Mouse (Mus musculus): ENCODE results near the gene Hspa12a. TPM values are rescaled to one million over a fixed set of nuclear protein-coding genes. Genes with fewer than 3 reads are reported as not detected.

Gene Hspa12a
- polyA plus RNA-seq, 1 experiment from 2014 or later: 5.1 TPM

DNA sequence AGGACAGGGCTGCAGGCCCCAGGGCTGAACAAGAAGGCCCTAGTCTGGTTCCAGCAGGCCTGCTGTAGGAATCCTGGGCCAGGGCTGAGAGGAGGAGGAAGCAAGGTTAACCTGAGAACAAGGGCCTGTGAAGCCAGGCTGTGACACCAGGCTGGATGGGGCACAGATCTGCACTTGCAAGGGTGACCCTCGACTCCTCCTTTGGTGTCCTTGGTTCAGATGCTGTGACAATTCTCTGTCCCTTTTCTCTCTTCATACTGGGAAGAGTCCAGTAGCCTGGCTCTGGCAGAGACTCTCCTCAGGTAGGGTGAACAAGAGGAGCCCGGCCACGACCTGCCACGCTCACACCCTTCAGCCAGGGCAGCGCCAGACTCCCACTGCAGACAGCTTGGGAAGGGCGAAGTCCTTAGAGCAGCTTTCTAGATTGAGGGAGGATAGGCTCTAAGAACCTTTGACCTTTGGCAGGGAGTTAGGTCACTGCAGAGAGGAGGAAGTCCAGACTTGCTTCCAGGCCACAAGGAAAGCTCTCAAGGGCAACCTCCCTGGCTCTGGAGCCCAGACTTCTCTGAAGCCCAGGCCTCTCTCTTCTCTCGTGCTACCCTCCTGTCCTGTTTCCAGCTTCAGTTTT lies 64.0 kb downstream of the Hspa12a start:
- H3K27ac ChIP-seq (replicated peaks; ENCODE audit: low read depth, low read length): no peak overlapping the region
- H3K9me3 ChIP-seq (replicated peaks; ENCODE audit: control insufficient read depth, low read length): no peaks in the 10 kb centered on the region
- H3K9ac ChIP-seq (replicated peaks; ENCODE audit: low read length): no peak overlapping the region
- no peak overlapping the region for H3K4me3 ChIP-seq (ENCODE audit: low read depth, low read length)
- WGBS: 83% methylated on average over 7 of the region's 7 CpGs
- no peaks in the 10 kb centered on the region for H3K27me3 ChIP-seq (ENCODE audit: control insufficient read depth, insufficient read depth, low read length)
- DNase-seq (ENCODE audit: low spot score) (no peak), ATAC-seq (replicated peaks; ENCODE audit: insufficient number of reproducible peaks, low FRiP score, low TSS enrichment, low read depth) (no peak)
- no peaks in the 10 kb centered on the region for H3K4me1 ChIP-seq (ENCODE audit: control insufficient read depth, insufficient read depth, low read length)
- H3K36me3 ChIP-seq (replicated peaks; ENCODE audit: control insufficient read depth, insufficient read depth, low read depth, low read length): no peaks in the 10 kb centered on the region
- H3K4me2 ChIP-seq (ENCODE audit: low read depth, low read length): no peak overlapping the region

DNA sequence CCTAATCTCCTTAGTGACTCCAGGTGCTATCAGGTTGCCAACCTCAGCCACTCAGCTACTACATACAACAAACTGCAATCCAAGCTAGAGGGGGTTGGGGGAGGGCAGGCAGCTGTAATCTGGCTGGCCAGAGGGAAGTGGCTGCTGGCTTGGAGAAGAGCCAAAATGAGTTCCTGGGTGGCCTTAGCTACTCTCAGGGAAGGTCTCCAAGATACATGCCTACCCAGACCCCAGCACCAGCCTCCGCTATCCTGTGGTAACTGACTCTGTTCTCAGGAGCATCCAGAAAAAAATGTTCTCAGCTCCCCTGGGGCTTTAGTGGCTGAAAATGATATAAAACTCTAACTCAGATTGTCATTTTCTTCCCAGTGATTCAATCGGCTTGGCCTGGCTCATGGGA lies 64.9 kb downstream of the Hspa12a start:
- no peaks in the 10 kb centered on the region for H3K27me3 ChIP-seq (ENCODE audit: control insufficient read depth, insufficient read depth, low read length)
- no peak overlapping the region for H3K9ac ChIP-seq (replicated peaks; ENCODE audit: low read length)
- H3K4me3 ChIP-seq (ENCODE audit: low read depth, low read length): no peak overlapping the region
- no peaks in the 10 kb centered on the region for H3K36me3 ChIP-seq (replicated peaks; ENCODE audit: control insufficient read depth, insufficient read depth, low read depth, low read length)
- H3K4me1 ChIP-seq (ENCODE audit: control insufficient read depth, insufficient read depth, low read length): no peaks in the 10 kb centered on the region
- ATAC-seq (replicated peaks; ENCODE audit: insufficient number of reproducible peaks, low FRiP score, low TSS enrichment, low read depth): no peak
- no peak overlapping the region for H3K4me2 ChIP-seq (ENCODE audit: low read depth, low read length)
- no peaks in the 10 kb centered on the region for H3K9me3 ChIP-seq (replicated peaks; ENCODE audit: control insufficient read depth, low read length)
- no peak overlapping the region for H3K27ac ChIP-seq (replicated peaks; ENCODE audit: low read depth, low read length)
- WGBS: 78% methylated on average over 2 of the region's 2 CpGs
- no peak for DNase-seq (ENCODE audit: low spot score)

DNA sequence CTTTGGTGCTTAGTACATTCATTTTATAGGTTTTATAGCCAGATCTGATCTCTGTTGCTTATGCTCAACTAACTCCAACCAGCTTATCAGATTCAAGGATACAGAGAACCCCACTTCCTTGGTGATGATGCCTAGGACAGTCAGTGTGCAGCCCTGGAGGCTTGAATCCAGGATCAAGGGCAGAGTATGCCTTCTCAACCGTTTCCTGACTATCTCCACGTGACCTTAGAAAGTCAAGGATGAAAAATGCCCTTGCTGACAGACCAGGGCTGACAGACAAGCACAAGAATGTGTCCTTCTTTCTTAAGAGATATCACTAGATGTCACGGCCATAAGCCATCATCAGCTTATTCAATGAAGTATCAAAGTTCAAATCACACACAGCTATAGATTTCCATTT lies 69.9 kb downstream of the Hspa12a start:
- WGBS: 73% methylated on average over 3 of the region's 3 CpGs
- Histone ChIP-seq H3K9me3 (replicated peaks; ENCODE audit: control insufficient read depth, low read length) (no peaks in the 10 kb centered on the region), H3K27me3 (ENCODE audit: control insufficient read depth, insufficient read depth, low read length) (no peaks in the 10 kb centered on the region), H3K4me1 (ENCODE audit: control insufficient read depth, insufficient read depth, low read length) (no peaks in the 10 kb centered on the region), H3K4me2 (ENCODE audit: low read depth, low read length) (no peak overlapping the region), H3K27ac (replicated peaks; ENCODE audit: low read depth, low read length) (no peak overlapping the region), H3K9ac (replicated peaks; ENCODE audit: low read length) (no peak overlapping the region), H3K36me3 (replicated peaks; ENCODE audit: control insufficient read depth, insufficient read depth, low read depth, low read length) (no peaks in the 10 kb centered on the region), H3K4me3 (ENCODE audit: low read depth, low read length) (no peak overlapping the region)
- ATAC-seq (replicated peaks; ENCODE audit: insufficient number of reproducible peaks, low FRiP score, low TSS enrichment, low read depth) (no peak), DNase-seq (ENCODE audit: low spot score) (no peak)

DNA sequence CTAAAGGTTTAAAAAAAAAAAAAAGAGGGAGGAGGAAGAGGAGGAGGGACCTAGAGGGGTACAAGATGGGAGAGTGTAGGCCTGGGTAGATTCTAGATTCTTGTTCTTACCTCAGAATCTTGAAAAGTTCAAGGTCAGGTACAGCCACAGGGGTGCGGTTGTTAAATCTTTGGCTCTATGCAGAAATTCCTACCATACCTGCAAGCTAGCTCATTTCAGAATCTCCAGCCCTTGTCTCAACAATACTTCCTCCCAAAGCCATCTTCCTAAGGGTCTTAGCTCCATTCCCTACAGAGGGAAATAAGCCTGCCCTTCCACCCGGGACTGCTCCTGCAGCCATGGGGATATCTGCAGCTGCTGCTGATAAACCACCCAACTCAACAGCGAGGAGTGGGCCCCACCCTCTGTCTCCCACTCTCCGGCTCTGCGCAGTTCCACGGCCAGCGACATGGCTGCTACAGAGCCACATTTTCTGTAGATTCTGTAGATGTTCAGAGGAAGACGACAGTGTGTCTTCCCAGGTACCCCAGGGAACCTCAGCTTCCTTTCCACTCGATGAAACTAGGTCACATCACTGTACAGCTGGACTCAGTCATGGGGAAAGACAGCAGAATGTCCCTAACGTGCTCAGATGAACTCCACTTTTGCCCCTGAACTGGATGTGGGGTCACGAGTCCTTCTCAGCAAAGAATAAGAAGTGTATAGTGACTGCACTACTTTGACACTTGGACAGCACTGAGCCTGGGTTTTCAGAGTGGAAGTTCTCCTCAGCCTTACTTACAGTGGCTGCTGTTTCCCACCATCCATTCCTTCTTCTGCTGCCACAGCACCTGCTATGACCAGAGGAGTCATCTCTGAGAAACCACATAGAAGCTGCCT lies 70.8 kb downstream of the Hspa12a start:
- 77% methylated on average over 11 of the region's 11 CpGs for WGBS
- Histone ChIP-seq H3K9ac (replicated peaks; ENCODE audit: low read length) (no peak overlapping the region), H3K27me3 (ENCODE audit: control insufficient read depth, insufficient read depth, low read length) (no peaks in the 10 kb centered on the region), H3K27ac (replicated peaks; ENCODE audit: low read depth, low read length) (no peak overlapping the region), H3K36me3 (replicated peaks; ENCODE audit: control insufficient read depth, insufficient read depth, low read depth, low read length) (no peaks in the 10 kb centered on the region), H3K4me1 (ENCODE audit: control insufficient read depth, insufficient read depth, low read length) (no peaks in the 10 kb centered on the region), H3K4me2 (ENCODE audit: low read depth, low read length) (no peak overlapping the region), H3K4me3 (ENCODE audit: low read depth, low read length) (no peak overlapping the region), H3K9me3 (replicated peaks; ENCODE audit: control insufficient read depth, low read length) (no peaks in the 10 kb centered on the region)
- no peak for DNase-seq (ENCODE audit: low spot score)
- ATAC-seq (replicated peaks; ENCODE audit: insufficient number of reproducible peaks, low FRiP score, low TSS enrichment, low read depth): no peak

DNA sequence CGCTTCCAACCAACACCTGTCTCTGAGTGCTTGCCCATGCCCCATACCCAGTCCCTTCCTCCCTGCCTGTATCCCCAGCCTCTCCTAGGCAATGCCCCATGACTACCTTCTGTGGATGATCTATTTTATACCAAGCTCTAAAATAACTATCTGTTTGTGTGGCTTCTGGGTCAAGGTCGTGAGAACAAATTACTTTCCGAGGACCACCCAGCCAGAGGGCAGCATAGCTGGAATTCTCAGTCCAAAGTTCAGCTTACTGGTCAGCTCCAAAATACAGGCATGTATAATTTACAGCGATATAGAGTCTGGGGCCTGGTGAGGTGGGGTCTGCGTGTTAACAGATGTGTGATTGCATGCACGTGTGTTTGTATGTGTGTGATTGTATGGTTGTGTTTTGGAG lies 71.6 kb downstream of the Hspa12a start:
- no peak for DNase-seq (ENCODE audit: low spot score)
- no peaks in the 10 kb centered on the region for H3K4me1 ChIP-seq (ENCODE audit: control insufficient read depth, insufficient read depth, low read length)

DNA sequence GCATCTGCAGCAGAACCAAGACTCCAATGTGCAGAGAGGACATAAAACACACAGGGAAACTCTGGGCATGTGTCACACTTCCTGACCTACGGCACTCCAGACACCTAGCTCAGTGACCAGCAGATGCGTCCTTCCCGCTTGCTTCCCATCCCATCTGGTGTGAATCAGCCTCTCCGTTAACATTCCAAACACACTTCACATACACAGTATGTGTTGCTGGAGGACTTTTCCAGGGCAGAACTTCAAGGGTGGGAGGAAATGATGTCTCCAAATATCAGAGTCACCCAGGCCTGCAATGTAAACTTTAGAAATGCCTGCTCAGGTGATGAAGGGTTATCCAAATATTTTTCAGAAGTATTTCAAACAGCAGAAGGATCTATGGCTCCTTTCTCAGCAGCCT lies 76.8 kb downstream of the Hspa12a start:
- 37% methylated on average over 4 of the region's 4 CpGs for WGBS
- Histone ChIP-seq H3K27me3 (ENCODE audit: control insufficient read depth, insufficient read depth, low read length) (no peaks in the 10 kb centered on the region), H3K4me1 (ENCODE audit: control insufficient read depth, insufficient read depth, low read length) (no peaks in the 10 kb centered on the region), H3K9ac (replicated peaks; ENCODE audit: low read length) (no peak overlapping the region), H3K4me2 (ENCODE audit: low read depth, low read length) (no peak overlapping the region), H3K27ac (replicated peaks; ENCODE audit: low read depth, low read length) (no peak overlapping the region), H3K9me3 (replicated peaks; ENCODE audit: control insufficient read depth, low read length) (no peaks in the 10 kb centered on the region), H3K36me3 (replicated peaks; ENCODE audit: control insufficient read depth, insufficient read depth, low read depth, low read length) (no peaks in the 10 kb centered on the region), H3K4me3 (ENCODE audit: low read depth, low read length) (no peak overlapping the region)
- no peak for ATAC-seq (replicated peaks; ENCODE audit: insufficient number of reproducible peaks, low FRiP score, low TSS enrichment, low read depth)
- peak; percentile 37 for DNase-seq (ENCODE audit: low spot score)

More for the DNA sequence above, 71.6 kb downstream of the Hspa12a start:
- no peak for ATAC-seq (replicated peaks; ENCODE audit: insufficient number of reproducible peaks, low FRiP score, low TSS enrichment, low read depth)
- no peaks in the 10 kb centered on the region for H3K27me3 ChIP-seq (ENCODE audit: control insufficient read depth, insufficient read depth, low read length)
- no peak overlapping the region for H3K4me3 ChIP-seq (ENCODE audit: low read depth, low read length)
- 68% methylated on average over 6 of the region's 6 CpGs for WGBS
- H3K9me3 ChIP-seq (replicated peaks; ENCODE audit: control insufficient read depth, low read length): no peaks in the 10 kb centered on the region
- H3K36me3 ChIP-seq (replicated peaks; ENCODE audit: control insufficient read depth, insufficient read depth, low read depth, low read length): no peaks in the 10 kb centered on the region
- H3K4me2 ChIP-seq (ENCODE audit: low read depth, low read length): no peak overlapping the region
- H3K27ac ChIP-seq (replicated peaks; ENCODE audit: low read depth, low read length): no peak overlapping the region
- H3K9ac ChIP-seq (replicated peaks; ENCODE audit: low read length): no peak overlapping the region

DNA sequence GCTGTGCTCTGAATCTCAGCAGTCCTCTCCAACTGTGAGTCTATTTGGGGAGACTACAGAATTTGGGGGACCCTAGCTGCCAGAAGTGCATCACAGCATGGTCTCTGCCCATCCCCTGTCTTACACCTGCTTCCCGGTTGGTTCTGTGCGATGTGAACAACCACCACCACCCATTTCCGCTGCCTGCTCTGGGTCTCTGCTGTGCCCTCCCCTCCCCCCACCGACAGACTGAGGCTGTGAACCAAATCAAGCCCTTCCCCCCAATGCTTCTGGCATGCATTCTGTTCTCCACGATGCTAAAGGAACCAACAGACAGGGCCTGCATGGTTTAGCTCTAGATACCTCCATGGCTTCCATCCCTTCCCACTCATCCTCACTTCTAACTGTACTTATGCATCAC lies 78.2 kb downstream of the Hspa12a start:
- WGBS: 46% methylated on average over 5 of the region's 5 CpGs
- H3K27ac ChIP-seq (replicated peaks; ENCODE audit: low read depth, low read length): no peak overlapping the region
- no peak overlapping the region for H3K4me3 ChIP-seq (ENCODE audit: low read depth, low read length)
- H3K27me3 ChIP-seq (ENCODE audit: control insufficient read depth, insufficient read depth, low read length): no peaks in the 10 kb centered on the region
- DNase-seq (ENCODE audit: low spot score) (no peak), ATAC-seq (replicated peaks; ENCODE audit: insufficient number of reproducible peaks, low FRiP score, low TSS enrichment, low read depth) (no peak)
- H3K4me2 ChIP-seq (ENCODE audit: low read depth, low read length): no peak overlapping the region
- no peak overlapping the region for H3K9ac ChIP-seq (replicated peaks; ENCODE audit: low read length)
- no peaks in the 10 kb centered on the region for H3K4me1 ChIP-seq (ENCODE audit: control insufficient read depth, insufficient read depth, low read length)
- H3K36me3 ChIP-seq (replicated peaks; ENCODE audit: control insufficient read depth, insufficient read depth, low read depth, low read length): no peaks in the 10 kb centered on the region
- no peaks in the 10 kb centered on the region for H3K9me3 ChIP-seq (replicated peaks; ENCODE audit: control insufficient read depth, low read length)

DNA sequence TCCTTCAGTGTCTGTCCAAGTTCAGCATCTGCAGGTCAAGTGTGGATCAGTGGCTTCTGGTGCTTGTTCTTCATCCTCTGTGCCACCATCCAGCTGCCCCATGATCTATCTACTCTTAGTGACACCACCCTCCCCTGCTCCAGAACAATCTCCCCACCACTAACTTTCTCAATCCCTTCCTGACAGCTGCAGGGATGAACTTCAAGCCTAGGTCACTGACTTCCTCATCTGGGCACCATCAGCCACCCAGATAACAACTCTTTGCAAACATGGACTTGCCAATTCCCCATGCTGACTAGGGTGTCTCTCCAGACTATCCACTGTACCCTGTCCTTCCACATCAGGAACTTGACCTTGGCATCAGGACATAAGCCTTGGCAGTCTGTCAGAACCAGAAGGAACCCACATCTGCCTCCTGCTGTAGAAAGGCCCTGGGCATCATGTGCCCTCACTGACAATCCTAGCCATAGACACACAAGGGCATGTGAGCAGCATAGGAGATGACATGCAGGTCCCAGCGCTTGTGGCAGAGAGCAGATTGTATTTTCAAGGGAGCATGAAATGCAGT lies 79.4 kb downstream of the Hspa12a start:
- Histone ChIP-seq H3K4me2 (ENCODE audit: low read depth, low read length) (no peak overlapping the region), H3K9me3 (replicated peaks; ENCODE audit: control insufficient read depth, low read length) (no peaks in the 10 kb centered on the region), H3K36me3 (replicated peaks; ENCODE audit: control insufficient read depth, insufficient read depth, low read depth, low read length) (no peaks in the 10 kb centered on the region), H3K4me3 (ENCODE audit: low read depth, low read length) (no peak overlapping the region), H3K27ac (replicated peaks; ENCODE audit: low read depth, low read length) (no peak overlapping the region), H3K4me1 (ENCODE audit: control insufficient read depth, insufficient read depth, low read length) (peaks cover 5% of the 10 kb centered on the region; the same call in 1 of the 2 replicates), H3K9ac (replicated peaks; ENCODE audit: low read length) (no peak overlapping the region), H3K27me3 (ENCODE audit: control insufficient read depth, insufficient read depth, low read length) (0 out of 2 replicates have a peak, but pooled peaks cover 4% of the 10 kb centered on the region)
- WGBS: 88% methylated on average over 1 of the region's 1 CpGs
- DNase-seq (ENCODE audit: low spot score) (no peak), ATAC-seq (replicated peaks; ENCODE audit: insufficient number of reproducible peaks, low FRiP score, low TSS enrichment, low read depth) (no peak)
